Mouse (Mus musculus) bone marrow macrophage, adult 2 months (primary cell): Measurements from ENCODE around the gene Pin1rt1.
A peak's percentile ranks its signal among the peaks of the same experiment; 100 is the strongest.

Experiments
- CTCF ChIP-seq: IDR thresholded peaks from 2 replicates; pipeline ENCODE4 v1.5.1; 2012; ENCODE audit warnings: low read depth, mild to moderate bottlenecking, low read length, moderate library complexity
- POLR2A ChIP-seq: IDR thresholded peaks from 2 replicates; pipeline ENCODE4 v1.6.1; 2012; ENCODE audit warnings: mild to moderate bottlenecking, low read depth, low read length, borderline replicate concordance

DNA sequence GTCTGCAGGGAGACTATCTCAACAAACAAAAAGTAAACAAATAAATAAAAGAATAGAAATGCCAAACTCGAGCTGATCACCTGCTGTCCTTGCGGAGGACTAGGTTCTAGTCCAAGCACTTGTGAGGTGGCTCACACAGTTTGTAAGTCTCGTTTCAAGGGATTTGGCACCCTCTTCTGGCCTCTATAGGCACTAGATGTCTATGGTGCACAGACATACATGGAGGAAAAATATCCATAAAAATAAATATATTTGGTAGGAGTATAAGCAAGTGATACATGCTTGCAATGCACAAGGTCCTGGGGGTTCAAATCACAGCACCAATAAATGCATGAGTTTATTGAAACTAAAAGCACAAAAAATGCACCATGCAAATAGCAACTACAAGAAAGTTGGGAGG lies 34.4 kb upstream of the Pin1rt1 start:
- TF ChIP-seq POLR2A (no peak), CTCF (0 out of 2 replicates have a peak, but pooled peaks have one; percentile 19)
